Mouse (Mus musculus): Measurements from ENCODE around the gene Kcnc1.
A peak's percentile ranks its signal among the peaks of the same experiment; 100 is the strongest.

Kcnc1 gene

DNA sequence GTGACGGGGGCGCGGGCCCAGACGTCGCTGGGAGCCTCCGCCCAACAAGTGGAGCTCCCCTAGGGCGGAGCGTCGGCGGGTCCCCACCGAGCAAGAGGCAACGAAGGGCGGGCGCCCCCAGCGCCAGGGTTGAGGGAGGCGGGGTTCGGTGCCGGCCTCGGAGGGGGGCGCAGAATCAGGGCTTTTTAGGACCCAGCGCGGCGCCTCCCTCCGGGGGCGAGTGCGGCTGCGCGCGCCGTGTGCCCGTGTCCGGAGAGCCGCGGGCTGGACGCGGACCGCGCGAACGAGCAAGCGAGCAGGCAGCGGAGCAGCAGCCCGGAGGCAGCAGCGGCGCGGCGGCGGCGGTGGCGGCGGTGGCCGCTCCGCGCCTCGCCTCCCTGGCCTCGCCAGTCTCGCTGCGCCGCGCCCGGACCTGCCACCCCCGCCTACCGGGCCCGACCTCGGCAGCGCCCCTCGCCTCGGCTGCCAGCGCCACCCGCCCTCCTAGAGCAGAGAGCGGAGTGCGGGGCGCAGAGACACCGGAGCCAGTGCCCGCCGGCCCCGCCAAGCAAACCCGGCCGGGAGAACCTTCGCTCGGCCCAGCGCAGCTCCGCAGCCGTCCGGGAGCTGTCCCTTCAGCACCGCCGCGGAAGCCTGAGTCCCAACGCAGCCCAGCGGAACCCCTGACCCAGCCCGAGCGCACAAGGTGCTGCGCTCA is at the start of gene Kcnc1:
Kcnc1 (plus strand) TSS at position 267 of the 697 bp plus-strand sequence.
- peak; percentile 61 to 74 for DNase-seq (ENCODE audit: low spot score in 2 of 2)

DNA sequence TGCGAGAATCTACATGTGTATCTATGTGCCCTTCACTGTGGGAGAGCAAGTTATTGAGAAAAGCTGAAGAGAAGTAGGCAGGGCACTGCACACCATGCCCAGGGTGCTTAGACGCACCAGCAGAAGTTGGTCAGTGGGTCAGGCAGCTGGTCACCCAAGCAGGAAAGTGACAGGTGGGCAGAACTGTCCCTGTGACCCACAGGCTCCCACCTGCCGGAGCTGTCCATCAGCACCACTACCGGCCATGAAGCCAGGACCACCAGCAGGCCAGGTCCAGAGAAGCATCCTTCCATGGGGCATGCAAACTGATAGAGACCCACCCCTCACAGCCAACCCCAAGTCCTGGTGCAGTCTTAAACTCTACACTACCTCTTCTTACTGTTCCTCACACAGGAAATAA is 48.6 kb upstream of the Kcnc1 start:
- no peak for DNase-seq (ENCODE audit: low spot score in 2 of 2)

DNA sequence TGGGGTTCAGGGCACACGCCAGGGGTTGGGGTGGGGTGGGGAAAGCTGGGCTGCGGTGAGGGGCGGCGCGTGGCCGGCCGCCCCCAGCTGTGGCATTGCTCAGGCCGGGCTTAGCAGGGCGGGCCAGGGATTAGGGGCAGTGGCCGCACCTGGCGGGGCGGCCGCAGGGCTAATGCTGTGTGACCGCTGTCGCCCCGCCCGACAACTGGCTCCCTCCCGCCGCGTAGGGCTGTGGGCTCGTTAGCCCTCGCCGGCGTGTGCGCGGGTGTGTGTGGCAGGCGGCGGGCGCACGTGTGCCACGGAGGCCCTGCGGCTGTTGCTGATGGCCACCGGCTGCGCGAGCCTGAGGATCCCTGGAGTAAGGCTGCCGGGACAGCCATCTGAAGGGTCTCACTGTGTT is 47.5 kb upstream of the Kcnc1 start:
- DNase-seq (ENCODE audit: low spot score in 2 of 2) = no peak

DNA sequence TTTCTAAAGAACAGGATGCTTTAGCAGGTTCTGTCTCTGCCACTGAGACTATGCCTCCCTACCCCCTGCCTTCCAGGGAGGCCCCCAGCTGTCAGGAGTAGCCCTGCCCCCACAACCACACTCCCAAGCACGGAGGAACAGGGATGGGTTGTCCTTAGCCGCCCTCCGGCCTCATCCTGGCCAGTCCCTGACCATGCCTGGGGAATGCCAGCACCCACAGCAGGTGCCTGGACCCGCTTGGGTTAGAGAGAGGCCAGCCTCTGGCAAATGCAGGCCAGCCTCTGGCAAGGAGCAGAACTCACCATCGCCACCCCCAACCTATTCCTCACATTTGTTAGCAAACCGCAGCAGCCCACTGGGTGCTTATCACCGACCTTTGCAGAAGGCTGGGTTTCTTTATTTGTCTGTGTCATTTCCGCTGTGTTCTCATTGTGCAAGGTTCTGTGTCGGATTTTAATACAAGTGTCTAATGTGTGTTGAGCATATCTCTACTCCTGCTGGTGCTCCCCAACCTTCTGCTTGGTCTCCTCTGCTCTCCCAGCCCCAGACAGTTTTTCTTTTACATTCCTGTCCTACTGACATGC is 46.1 kb upstream of the Kcnc1 start:
- no peak for DNase-seq (ENCODE audit: low spot score in 2 of 2)

DNA sequence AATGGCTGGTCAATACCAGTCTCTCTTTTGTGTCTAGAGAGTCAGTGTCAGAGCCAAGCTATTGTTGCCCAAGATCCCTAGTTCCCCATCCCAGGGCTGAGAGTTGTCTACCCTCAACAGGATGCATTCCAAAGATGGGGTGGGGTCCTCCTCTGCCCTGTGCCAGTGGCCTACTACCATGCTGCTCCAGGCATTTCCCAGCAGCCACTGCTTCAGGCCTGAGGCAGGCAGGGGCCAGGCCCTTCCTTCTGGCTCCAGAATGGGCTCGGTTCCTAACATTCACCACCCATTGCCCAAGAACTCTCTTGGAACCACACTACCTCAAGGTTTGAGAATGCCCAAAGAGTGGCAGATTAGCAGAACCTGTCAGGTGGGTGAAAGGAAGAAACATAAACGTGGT is 43.5 kb upstream of the Kcnc1 start:
- DNase-seq (ENCODE audit: low spot score in 2 of 2) = no peak

DNA sequence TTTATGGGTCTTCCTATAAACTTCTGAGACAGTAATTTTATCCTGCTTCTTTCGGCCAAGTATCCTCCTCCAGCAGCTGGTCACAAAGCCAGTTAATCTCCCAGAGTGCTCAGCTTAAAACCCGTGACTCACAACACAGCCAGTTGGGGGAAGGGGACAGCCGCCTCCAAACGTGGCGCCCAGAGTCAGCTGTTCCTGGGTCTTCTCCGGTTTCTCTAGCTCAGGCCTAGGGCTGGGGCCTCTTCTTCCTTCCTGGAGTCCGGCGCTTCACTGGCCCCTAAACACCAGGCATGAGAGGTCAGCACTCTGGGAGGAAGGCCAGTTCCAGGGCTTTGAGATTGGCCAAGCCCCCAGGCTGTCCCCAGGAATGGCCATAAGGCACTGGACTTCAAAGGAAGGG is 43.1 kb upstream of the Kcnc1 start:
- DNase-seq (ENCODE audit: low spot score in 2 of 2) = no peak

DNA sequence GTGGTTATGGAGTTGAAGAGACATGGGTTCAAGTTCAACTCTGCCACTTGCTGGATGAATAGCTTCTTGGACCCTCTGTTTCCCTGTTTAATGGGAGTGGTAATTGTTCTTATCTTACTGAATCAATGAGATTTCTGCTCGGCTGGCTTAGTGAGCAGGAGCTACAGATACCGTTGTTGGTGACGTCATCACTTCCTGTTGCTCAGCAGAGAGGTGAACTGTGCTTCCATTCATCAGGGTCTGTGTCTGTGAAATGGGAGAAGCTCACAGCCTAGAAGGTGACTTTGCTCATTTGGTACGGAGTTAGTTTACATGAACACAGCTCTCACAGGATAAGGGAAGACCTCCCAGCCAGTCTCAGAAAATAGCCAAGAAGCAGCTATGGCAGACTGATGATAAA is 42.4 kb upstream of the Kcnc1 start:
- DNase-seq (ENCODE audit: low spot score in 2 of 2) = no peak

DNA sequence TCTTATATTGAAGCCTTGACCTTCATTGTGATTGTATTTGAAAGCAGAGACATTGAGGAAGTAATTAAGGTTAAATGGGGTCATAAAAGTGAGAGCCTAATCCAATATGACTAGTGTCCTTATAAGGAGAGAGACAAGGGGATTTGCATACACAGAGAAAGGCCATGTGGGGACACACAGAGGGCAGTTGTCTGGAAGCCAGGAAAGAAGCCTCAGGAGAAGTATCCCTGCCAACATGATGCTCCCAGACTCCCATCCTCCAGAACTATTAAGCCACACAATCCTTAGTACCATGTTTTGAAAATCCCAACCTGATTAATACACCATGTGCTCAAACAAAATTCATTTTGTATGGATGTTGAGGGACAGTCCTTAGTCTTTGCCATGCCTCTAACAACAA is 34.5 kb upstream of the Kcnc1 start:
- DNase-seq (ENCODE audit: low spot score in 2 of 2) = no peak

DNA sequence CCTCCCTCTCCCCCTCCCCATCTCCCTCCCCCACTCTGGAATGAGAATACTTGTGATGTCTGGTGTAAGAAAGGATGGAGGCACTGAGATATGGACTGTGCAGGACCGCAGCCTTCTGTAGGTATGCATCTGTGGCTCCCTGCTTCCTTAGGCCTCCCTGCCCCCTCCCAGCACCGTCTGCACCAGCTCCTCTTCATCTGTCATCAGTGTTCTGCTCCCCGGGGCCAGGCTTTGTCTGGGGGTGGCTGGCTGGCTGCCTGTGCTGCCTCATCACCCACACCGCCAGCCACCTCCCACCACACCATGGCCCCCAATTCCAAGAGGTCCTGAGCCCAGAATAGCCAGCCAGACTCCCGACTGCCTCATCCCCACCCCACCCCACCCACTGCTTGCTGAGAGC is 32.1 kb upstream of the Kcnc1 start:
- DNase-seq (ENCODE audit: low spot score in 2 of 2) = no peak

DNA sequence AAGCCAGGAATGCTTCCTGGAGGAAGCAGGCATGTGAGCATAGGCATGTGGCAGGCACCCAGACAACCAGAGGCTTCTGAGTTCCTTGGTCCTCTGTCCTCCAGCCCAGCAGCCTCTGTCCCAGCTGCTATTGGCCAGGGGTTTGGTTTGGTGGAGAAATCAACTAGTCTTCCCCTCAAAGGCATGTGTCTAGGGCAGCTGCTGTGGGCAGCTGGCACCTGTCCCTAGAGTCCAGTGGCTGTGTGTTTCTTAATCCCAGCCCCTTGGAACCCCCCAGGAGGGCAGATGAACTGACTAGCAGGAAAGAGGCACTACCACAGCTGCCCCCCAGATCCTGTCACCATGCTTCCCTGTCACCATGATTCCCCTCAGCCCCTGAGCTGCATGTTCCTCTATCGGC is 30.5 kb upstream of the Kcnc1 start:
- no peak for DNase-seq (ENCODE audit: low spot score in 2 of 2)

DNA sequence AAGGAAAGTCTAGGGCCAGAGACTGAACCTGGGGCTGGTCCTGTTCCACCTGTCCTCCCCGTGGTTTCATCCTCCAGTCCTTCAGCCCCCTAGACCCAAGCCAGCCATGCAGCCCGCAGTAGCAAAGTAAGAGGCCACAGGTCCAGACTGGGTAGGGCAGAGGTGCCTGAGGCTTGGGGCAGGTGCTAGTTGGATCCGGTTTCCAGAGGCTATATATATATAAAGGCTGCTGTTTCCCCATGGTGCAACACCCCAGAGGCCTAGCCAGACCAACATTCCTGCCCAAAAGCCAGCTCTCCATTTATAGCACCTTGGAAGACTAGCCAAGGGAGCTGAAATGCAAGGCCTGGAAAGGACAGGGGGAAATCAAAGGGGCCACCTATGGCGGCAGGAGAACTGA is 25.2 kb upstream of the Kcnc1 start:
- no peak for DNase-seq (ENCODE audit: low spot score in 2 of 2)

DNA sequence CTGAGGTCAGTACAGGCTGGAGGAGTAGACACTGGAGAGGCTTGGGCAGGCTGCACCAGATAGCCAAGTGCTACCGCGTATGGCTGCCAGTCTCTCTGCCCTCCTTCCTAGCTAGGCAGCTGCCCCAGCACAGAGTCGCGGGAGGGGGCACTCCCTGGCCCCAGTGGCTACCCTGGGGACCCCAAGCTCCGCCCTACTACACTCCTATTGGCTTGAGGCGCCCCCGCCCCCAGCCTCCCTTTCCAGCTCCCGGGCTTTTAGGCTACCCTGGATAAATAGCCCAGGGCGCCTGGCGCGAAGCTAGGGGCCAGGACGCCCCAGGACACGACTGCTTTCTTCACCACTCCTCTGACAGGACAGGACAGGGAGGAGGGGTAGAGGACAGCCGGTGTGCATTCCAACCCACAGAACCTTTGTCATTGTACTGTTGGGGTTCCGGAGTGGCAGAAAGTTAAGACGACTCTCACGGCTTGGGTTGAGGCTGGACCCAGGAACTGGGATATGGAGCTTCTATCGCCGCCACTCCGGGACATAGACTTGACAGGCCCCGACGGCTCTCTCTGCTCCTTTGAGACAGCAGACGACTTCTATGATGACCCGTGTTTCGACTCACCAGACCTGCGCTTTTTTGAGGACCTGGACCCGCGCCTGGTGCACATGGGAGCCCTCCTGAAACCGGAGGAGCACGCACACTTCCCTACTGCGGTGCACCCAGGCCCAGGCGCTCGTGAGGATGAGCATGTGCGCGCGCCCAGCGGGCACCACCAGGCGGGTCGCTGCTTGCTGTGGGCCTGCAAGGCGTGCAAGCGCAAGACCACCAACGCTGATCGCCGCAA is 19.9 kb upstream of the Kcnc1 start, which contains the start of gene Myod1:
Myod1 (plus strand) TSS at position 303 of the 836 bp plus-strand sequence.
- no peak for DNase-seq (ENCODE audit: low spot score in 2 of 2)

DNA sequence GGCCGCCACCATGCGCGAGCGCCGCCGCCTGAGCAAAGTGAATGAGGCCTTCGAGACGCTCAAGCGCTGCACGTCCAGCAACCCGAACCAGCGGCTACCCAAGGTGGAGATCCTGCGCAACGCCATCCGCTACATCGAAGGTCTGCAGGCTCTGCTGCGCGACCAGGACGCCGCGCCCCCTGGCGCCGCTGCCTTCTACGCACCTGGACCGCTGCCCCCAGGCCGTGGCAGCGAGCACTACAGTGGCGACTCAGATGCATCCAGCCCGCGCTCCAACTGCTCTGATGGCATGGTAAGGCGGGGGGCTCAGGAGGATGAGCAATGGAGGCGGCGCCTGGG is 19.3 kb upstream of the Kcnc1 start:
- no peak for DNase-seq (ENCODE audit: low spot score in 2 of 2)

DNA sequence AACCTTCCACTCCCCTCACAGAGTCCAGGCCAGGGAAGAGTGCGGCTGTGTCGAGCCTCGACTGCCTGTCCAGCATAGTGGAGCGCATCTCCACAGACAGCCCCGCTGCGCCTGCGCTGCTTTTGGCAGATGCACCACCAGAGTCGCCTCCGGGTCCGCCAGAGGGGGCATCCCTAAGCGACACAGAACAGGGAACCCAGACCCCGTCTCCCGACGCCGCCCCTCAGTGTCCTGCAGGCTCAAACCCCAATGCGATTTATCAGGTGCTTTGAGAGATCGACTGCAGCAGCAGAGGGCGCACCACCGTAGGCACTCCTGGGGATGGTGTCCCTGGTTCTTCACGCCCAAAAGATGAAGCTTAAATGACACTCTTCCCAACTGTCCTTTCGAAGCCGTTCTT is 18.2 kb upstream of the Kcnc1 start:
- DNase-seq (ENCODE audit: low spot score in 2 of 2) = no peak

DNA sequence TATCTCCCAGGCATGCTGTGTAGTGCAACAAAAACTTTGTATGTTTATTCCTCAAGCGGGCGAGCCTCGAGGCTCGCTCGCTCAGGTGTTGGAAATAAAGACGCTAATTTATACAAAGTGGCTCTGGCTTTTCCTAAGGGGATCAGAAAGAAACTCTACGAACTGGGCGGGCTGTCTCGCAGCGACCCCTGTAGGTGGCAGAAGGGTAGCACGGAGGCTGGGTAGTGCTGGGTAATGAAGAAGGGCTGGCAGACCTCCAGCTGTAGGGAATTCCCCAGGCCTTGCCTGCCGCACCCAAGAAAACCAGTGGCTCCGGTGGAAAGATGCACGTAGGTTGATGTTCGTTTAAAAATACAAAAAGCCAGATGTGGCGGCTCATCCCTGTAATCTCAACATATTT is 17.3 kb upstream of the Kcnc1 start:
- DNase-seq (ENCODE audit: low spot score in 2 of 2) = peak in 1 of 2 experiments; percentile 9

DNA sequence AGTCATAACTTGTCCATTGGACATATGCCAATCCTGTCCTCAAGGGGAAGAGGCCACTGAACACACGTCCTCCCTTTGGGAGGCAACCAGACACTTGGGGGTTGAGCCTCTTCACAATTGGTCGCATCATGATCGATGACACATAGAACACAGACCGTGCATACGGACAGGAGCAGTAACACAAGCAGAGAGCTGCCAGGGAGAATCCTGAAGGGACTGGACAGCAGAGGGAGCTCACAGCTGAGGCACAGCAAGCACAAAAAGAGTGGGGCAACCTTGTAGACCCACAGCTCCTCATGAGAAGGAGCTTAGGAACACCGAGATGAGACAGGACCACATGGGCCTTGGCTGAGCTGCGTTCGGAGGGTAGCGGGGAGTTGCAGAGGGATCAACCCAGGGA is 15.7 kb upstream of the Kcnc1 start:
- DNase-seq (ENCODE audit: low spot score in 2 of 2) = no peak

DNA sequence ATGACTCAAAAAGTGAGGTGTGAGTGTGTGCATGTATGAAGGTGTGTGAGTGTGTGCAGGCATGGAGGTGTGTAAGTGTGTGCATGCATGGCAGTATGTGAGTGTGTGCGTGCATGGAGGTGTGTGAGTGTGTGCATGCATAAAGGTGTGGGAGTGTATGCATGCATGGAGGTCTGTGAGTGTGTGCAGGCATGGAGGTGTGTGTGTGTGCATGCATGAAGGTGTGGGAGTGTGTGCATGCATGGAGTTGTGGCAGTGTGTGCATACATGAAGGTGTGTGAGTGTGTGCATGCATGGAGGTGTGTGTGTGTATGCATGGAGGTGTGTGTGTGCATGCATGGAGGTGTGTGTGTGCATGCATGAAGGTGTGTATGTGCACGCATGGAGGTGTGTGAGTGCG is 8.9 kb upstream of the Kcnc1 start:
- no peak for DNase-seq (ENCODE audit: low spot score in 2 of 2)

DNA sequence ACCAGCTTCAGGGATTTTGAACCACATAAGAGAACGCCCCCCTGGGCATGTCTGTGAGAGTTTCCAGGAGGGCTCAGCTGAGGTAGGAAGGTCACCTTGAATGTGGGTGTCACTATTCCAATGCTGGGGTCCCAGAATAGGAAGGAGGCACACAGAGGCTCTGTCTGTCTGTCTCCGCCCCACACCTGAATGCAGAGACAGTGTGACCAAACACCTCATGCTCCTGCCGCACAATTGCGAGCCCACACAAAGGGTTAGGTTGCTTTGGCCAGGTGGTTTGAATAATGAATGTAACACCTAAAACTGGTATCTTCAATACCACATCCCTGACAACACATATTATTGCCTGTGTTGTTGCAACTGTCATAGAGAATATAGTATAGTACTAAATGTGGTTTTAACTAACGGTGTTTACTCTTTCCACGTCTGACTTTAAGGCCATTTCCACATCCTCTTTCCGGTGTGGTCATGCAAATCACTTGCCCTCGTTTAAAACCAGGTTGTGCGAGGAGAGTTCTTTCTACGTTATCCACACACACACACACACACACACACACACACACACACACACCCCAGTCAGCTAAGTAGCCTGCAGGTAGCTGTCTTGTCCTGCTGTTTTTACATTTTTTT is 6.7 kb upstream of the Kcnc1 start:
- no peak for DNase-seq (ENCODE audit: low spot score in 2 of 2)

DNA sequence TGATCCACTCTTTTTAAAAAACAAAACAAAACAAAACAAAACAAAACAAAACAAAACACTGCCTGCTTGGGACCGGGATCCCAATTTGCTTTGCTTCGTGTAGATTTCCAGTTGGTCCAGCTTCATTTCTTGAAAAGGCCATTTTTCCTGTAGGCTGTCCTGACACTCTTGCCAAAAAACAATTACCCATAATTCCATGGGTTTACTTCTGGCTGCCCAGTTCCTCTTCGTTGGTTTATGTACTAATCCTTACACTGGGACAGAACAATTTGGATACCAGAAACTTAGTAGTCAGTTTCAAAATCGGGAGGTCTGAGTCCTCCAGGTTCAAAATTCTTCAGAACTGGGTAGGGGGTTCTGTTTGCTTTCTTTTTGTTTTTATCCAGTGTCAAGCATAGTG is 6.1 kb upstream of the Kcnc1 start:
- no peak for DNase-seq (ENCODE audit: low spot score in 2 of 2)

DNA sequence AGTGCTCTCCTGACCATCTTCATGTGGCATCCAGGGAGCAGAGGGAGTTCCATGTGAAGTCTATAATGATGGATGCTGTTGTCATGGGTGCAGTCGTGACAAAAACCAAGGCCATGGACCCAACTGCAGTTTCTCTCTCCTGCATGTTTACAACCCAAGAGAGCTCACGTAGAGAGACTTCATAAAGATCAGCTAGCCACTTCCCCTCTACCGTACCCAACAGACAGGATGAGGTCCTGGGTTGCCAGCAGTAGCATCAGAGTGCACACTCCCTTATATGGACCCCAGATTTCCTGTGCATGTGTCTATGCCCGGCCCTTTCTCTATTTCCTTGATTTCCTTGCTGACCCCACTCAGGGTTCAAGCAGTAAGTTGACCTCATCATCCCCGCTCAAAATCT is 4.6 kb upstream of the Kcnc1 start:
- DNase-seq (ENCODE audit: low spot score in 2 of 2) = no peak

DNA sequence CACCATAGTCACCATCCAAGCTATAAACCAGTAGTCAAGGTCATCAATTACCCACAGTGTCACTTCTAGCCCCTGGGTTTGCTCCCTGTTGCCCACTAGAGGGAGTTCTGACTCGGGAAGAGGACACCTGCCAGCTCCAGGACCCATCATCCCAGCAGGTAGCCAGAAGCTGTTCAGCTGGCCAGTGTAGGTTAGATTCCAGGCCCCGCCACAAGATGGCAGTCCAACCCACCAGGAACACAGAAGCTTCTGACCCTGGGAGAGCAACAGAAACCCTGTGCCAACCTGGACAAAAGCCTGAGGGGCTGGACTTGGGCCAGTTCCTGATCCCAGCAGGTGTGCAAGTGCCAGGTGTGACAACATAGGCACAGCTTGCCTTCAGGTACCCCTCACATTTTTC is 3.2 kb upstream of the Kcnc1 start:
- peak; percentile 60 to 67 for DNase-seq (ENCODE audit: low spot score in 2 of 2)

DNA sequence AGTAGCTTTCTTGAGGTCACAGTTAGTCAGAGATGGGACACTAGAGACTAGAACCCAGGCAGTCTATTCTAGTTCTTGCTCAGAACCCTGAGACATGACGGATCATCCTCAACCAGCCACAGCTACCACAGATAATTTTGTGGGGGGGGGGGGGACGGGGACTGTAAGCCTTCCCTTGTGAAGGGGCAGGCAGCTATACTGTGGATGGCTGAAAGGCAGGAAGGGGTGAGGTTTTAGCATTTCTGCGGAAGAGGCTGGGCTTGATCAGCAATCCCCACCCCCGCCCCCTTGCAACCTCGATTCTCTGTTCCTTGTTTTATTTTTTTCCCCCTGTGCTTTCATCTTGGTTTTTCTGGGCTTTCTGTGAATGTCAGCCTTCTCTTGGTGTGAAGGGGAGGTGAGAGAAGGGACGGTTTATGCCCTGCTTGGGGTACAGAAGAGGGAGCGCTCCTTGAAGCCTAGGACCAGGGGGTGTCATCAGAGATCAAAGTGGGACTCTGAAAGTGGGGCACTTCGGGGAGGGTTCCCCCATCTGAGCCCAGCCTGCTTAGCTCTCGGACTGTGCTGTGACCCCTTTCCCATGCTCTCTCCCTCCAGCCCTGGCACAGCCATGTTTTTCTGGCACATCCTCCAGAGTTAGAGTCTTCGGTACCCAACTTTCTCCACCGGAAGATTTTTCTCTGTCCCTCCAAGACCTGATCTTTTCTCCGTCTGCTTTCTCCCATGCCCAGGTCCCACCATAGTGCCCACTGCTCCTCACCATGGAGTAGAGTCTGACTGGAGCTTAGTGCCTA is 2.4 kb upstream of the Kcnc1 start:
- DNase-seq (ENCODE audit: low spot score in 2 of 2) = no peak

Data from urinary bladder, postnatal 36 days (tissue).